Mouse (Mus musculus) liver, adult (tissue): Measurements from ENCODE around the gene Il1b.

Experiments used
- GATA4 ChIP-seq: IDR thresholded peaks from 2 replicates; pipeline ENCODE4 v1.6.1; 2014; ENCODE audit warnings: mild to moderate bottlenecking, low read length; ENCODE audit not compliant: insufficient replicate concordance

The Il1b gene

DNA sequence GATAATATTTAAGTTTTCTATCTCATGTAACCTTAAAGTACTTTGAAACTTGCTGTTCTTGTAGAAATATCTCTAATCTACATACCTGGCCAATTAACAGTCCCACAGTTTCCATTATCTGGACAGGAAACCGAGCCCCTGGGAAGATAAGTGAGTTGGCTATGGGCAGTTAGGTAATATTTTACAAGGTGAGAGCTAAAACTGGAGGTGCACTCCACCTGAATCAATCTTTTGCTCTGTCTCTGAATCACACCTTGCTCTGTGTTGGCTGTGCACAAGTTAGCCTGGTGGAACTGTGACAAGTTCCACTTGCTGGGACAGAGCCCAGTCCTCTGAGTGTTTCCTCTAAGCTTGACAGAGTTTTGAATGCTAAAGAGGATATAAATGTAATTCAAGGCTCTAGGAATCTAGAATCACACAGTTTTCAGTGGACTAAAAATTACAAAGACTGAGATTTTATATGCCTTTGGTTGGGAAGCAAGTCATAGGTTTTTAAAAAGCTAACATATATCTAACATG is 48.8 kb downstream of the Il1b start:
- no peak for TF ChIP-seq GATA4

DNA sequence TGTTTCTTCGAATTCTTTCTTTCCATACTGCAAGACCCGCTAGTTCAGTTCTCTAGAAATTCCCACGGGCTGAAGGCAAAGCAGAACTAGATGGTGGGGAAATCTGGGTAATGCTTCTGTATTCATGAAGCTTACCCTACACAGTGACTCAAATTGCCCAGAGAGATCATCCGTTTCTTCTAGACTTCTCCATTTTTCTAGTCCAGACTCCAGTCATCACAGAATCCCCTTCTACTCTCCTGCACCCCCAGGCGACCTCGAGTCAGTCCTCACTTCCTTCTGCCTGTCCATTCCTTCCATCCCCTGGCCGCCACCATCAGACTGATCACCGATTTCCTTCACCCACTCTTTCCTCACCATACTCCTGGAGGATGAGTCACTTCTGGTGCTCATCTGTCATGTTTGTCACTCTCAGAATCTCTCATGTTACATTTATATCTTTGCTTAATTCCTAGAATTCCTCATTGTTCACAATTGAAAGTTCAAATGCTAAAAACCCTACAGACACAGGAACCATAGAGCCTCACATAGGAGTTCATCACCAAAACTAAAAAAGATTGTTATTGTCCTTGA is 50.8 kb downstream of the Il1b start:
- no peak for TF ChIP-seq GATA4

GRCm38 (mm10) chr2:129315831-129316230 is 55.1 kb downstream of the Il1b start:
- TF ChIP-seq GATA4 = no peak

- TF ChIP-seq GATA4 = no peak
These were observed 56.1 kb downstream of the Il1b start for GRCm38 (mm10) chr2:129314880-129315279.
